Comparison of ENCODE assay signal across 9 mouse cellular contexts in the genomic region with DNA sequence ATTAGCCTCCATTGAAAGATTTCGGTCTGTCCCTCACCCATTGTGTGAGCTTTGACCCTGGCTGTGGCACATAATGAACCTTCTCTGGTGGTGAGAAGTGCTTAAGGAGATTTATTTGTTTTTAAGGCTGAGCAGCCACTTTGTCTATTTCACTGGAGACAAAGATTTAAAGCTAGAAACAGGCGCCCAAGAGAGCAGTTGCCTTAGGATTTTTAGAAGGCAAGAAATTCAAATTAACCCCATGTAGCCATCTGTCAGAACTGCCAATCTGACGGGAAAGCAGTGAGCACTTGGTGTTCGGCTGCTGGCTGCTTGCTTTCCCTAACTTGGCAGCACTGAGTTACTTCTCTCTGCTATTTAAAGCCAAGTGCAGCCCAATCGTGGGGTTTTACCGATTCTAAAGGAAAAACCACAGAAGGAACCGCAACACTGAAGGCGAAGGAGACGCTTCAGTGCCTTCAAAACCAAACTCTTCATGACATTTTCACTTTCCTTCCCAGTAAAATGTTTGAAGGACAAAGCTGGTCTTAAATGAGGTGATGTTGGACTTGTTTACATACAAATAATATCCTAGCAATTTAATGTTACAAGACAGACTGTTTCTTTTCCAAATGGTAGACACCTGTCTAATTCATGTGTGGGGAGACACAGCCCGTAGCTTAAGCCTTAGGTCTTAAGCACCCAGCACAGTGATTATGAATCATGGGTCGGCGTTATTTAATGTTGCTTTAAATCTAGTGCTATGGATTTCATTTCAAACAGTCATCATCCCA.
DNase-seq lines count a peak whose midpoint lies in the region; ATAC-seq lines count a peak whose summit lies in the region.
"Had no signal": no experiment of that assay in that cellular context is flagged by ENCODE, and none has a peak within 500 bp of the region (broad histone marks: within the 10 kb centered on the region; RNA-seq: fewer than 3 reads in every experiment).

No protein-coding gene starts in this region.

- no peaks in the 10 kb centered on the region for H3K36me3 ChIP-seq in lung, embryonic 16.5 days (ENCODE audit: control insufficient read depth, insufficient read depth, low read length)
- no peaks in the 10 kb centered on the region for H3K36me3 ChIP-seq in forebrain, embryonic 15.5 days
- H3K36me3 ChIP-seq: liver, embryonic 15.5 days had no signal

- DNase-seq in lung, postnatal 25 days (ENCODE audit: low spot score) = no peak
- peak; percentile 50 to 60 for DNase-seq in left cerebral cortex, postnatal 14 days (ENCODE audit: low spot score in 2 of 2)
- DNase-seq in right cerebral cortex, postnatal 10 days (ENCODE audit: low spot score in 2 of 2) = peak; percentile 67 to 82
- DNase-seq in spleen, postnatal 10 days (ENCODE audit: low spot score in 2 of 2) = no peak
- DNase-seq in gastrocnemius, postnatal 4 days (ENCODE audit: low spot score in 2 of 2) = no peak
- DNase-seq in natural killer cell, adult 2 months (ENCODE audit: low spot score in 2 of 2) = no peak

- H3K27me3 ChIP-seq in lung, embryonic 16.5 days (ENCODE audit: control insufficient read depth, insufficient read depth, low read depth, low read length) = peaks cover 3% of the 10 kb centered on the region; the same call in 1 of the 2 replicates
- H3K27me3 ChIP-seq in forebrain, embryonic 15.5 days = no peaks in the 10 kb centered on the region

- ATAC-seq in lung, embryonic 16.5 days (ENCODE audit: low read depth) = no peak
- peak; percentile 85 for ATAC-seq in forebrain, embryonic 15.5 days (replicated peaks)

- H3K4me2 ChIP-seq in lung, embryonic 16.5 days (ENCODE audit: low read depth, low read length) = peak overlapping the region; percentile 7; the same call in 1 of the 2 replicates
- peak overlapping the region; percentile 35 for H3K4me2 ChIP-seq in forebrain, embryonic 15.5 days (replicated peaks)
- H3K4me2 ChIP-seq: liver, embryonic 15.5 days had no signal

- intact Hi-C loops in left cerebral cortex, postnatal 14 days (cut with DNase I) = loop anchor here (2.0 kb wide), 1 partner anchor 125 kb away; the partner anchor contains the start of gene Mapk10

- no peak overlapping the region for H3K27ac ChIP-seq in lung, embryonic 16.5 days (ENCODE audit: low read length)
- H3K27ac ChIP-seq in forebrain, embryonic 15.5 days (replicated peaks) = peak overlapping the region; percentile 90
- H3K27ac ChIP-seq: liver, embryonic 15.5 days had no signal

- no peaks in the 10 kb centered on the region for H3K4me1 ChIP-seq in lung, embryonic 16.5 days (replicated peaks; ENCODE audit: control insufficient read depth, insufficient read depth, low read length)
- peaks cover 43% of the 10 kb centered on the region for H3K4me1 ChIP-seq in forebrain, embryonic 15.5 days
- H3K4me1 ChIP-seq: liver, embryonic 15.5 days had no signal

- no peak overlapping the region for H3K9ac ChIP-seq in lung, embryonic 16.5 days (ENCODE audit: low read length)
- H3K9ac ChIP-seq in forebrain, embryonic 15.5 days (replicated peaks) = 0 out of 2 replicates have a peak overlapping the region, but pooled peaks have one; percentile 18
- H3K9ac ChIP-seq: liver, embryonic 15.5 days had no signal

- 19% methylated on average over 12 of the region's 12 CpGs for WGBS in lung, embryonic 16.5 days
- WGBS in forebrain, embryonic 15.5 days = 5% methylated on average over 12 of the region's 12 CpGs

- 0 out of 2 replicates have a peak overlapping the region, but pooled peaks have one; percentile 1 for H3K4me3 ChIP-seq in lung, embryonic 16.5 days (ENCODE audit: low read length)
- H3K4me3 ChIP-seq in forebrain, embryonic 15.5 days = 0 out of 2 replicates have a peak overlapping the region, but pooled peaks have one; percentile 1
- H3K4me3 ChIP-seq: liver, embryonic 15.5 days had no signal

- H3K9me3 ChIP-seq in lung, embryonic 16.5 days (ENCODE audit: control insufficient read depth, low read length) = no peaks in the 10 kb centered on the region
- no peaks in the 10 kb centered on the region for H3K9me3 ChIP-seq in forebrain, embryonic 15.5 days
- H3K9me3 ChIP-seq: liver, embryonic 15.5 days had no signal

Comparison
In these comparisons a context has a peak if more than half of its experiments do, and no peak if none do; other contexts are left out.
1. DNase-seq: peak in left cerebral cortex, postnatal 14 days (2 of 2) and right cerebral cortex, postnatal 10 days (2 of 2); none in lung, postnatal 25 days (single experiment), spleen, postnatal 10 days (0 of 2), gastrocnemius, postnatal 4 days (0 of 2) and natural killer cell, adult 2 months (0 of 2).